Mouse (Mus musculus): ENCODE measurements around the gene Ttc23l. TPM values are rescaled to one million over a fixed set of nuclear protein-coding genes. Genes with fewer than 3 reads are reported as not detected.

Ttc23l gene
- polyA plus RNA-seq, 2 experiments: not detected

GRCm38 (mm10) chr15:10469641-10470150, 88.8 kb downstream of the Ttc23l start:
- H3K4me3 ChIP-seq (ENCODE audit: insufficient read depth in 1 of 2, low read depth in 2 of 2, low read length in 2 of 2): peak overlapping the region; percentile 72 to 84
- peak overlapping the region; percentile 87 for H3K9ac ChIP-seq (replicated peaks)
- H3K27ac ChIP-seq: peak overlapping the region; percentile 25; the same call in 1 of the 2 replicates
- ATAC-seq (ENCODE audit: insufficient read depth): peak; percentile 4; the same call in 1 of the 2 replicates
- under 1% methylated on average over 39 of the region's 40 CpGs for WGBS (ENCODE audit: insufficient replicate concordance)
- no peak for TF ChIP-seq EP300 (IDR thresholded peaks at IDR 0.05; ENCODE audit: low read depth)
- no peak for TF ChIP-seq CTCF (IDR thresholded peaks at IDR 0.05; ENCODE audit: low read depth)
- H3K9me3 ChIP-seq (ENCODE audit: control insufficient read depth, low read length): no peaks in the 10 kb centered on the region
- H3K27me3 ChIP-seq (ENCODE audit: control insufficient read depth, insufficient read depth, low read length): no peaks in the 10 kb centered on the region
- peak overlapping the region; percentile 98 for H3K4me2 ChIP-seq (ENCODE audit: low read depth)
- no peak for DNase-seq (ENCODE audit: low read depth in 3 of 3, low spot score in 3 of 3)
- H3K4me1 ChIP-seq (replicated peaks; ENCODE audit: control insufficient read depth in 2 of 2, insufficient read depth in 2 of 2, low read length in 1 of 2): peaks cover 2 to 7% of the 10 kb centered on the region in 2 experiments; a peak in 2 of 4 replicates
- H3K36me3 ChIP-seq (replicated peaks; ENCODE audit: control insufficient read depth, insufficient read depth, low read depth): no peaks in the 10 kb centered on the region

GRCm38 (mm10) chr15:10468761-10469160, 89.7 kb downstream of the Ttc23l start:
- Histone ChIP-seq H3K9me3 (ENCODE audit: control insufficient read depth, low read length) (no peaks in the 10 kb centered on the region), H3K4me1 (replicated peaks; ENCODE audit: control insufficient read depth in 2 of 2, insufficient read depth in 2 of 2, low read length in 1 of 2) (peaks cover 2 to 10% of the 10 kb centered on the region in 2 experiments; a peak in 2 of 4 replicates), H3K4me3 (ENCODE audit: insufficient read depth in 1 of 2, low read depth in 2 of 2, low read length in 2 of 2) (no peak overlapping the region), H3K27ac (no peak overlapping the region), H3K9ac (replicated peaks) (no peak overlapping the region), H3K27me3 (ENCODE audit: control insufficient read depth, insufficient read depth, low read length) (no peaks in the 10 kb centered on the region), H3K4me2 (ENCODE audit: low read depth) (peak overlapping the region; percentile 98), H3K36me3 (replicated peaks; ENCODE audit: control insufficient read depth, insufficient read depth, low read depth) (no peaks in the 10 kb centered on the region)
- 54% methylated on average over 3 of the region's 3 CpGs for WGBS (ENCODE audit: insufficient replicate concordance)
- no peak for ATAC-seq (ENCODE audit: insufficient read depth)
- no peak for TF ChIP-seq CTCF (IDR thresholded peaks at IDR 0.05; ENCODE audit: low read depth)
- no peak for TF ChIP-seq EP300 (IDR thresholded peaks at IDR 0.05; ENCODE audit: low read depth)
- no peak for DNase-seq (ENCODE audit: low read depth in 3 of 3, low spot score in 3 of 3)

- ATAC-seq (ENCODE audit: insufficient read depth): no peak
- WGBS (ENCODE audit: insufficient replicate concordance): 38% methylated on average over 3 of the region's 3 CpGs
Observed at GRCm38 (mm10) chr15:10464678-10465077, 93.8 kb downstream of the Ttc23l start.

GRCm38 (mm10) chr15:10463555-10463954, 94.9 kb downstream of the Ttc23l start:
- no peak overlapping the region for H3K4me3 ChIP-seq (ENCODE audit: insufficient read depth in 1 of 2, low read depth in 2 of 2, low read length in 2 of 2)
- H3K4me2 ChIP-seq (ENCODE audit: low read depth): no peak overlapping the region
- TF ChIP-seq CTCF (IDR thresholded peaks at IDR 0.05; ENCODE audit: low read depth): no peak
- no peak for TF ChIP-seq EP300 (IDR thresholded peaks at IDR 0.05; ENCODE audit: low read depth)
- H3K27me3 ChIP-seq (ENCODE audit: control insufficient read depth, insufficient read depth, low read length): no peaks in the 10 kb centered on the region
- 52% methylated on average over 5 of the region's 5 CpGs for WGBS (ENCODE audit: insufficient replicate concordance)
- no peak for ATAC-seq (ENCODE audit: insufficient read depth)
- H3K9ac ChIP-seq (replicated peaks): no peak overlapping the region
- H3K4me1 ChIP-seq (replicated peaks; ENCODE audit: control insufficient read depth in 2 of 2, insufficient read depth in 2 of 2, low read length in 1 of 2): peaks cover 0 to 4% of the 10 kb centered on the region in 2 experiments; a peak in 1 of 4 replicates
- H3K27ac ChIP-seq: no peak overlapping the region
- H3K36me3 ChIP-seq (replicated peaks; ENCODE audit: control insufficient read depth, insufficient read depth, low read depth): peaks cover 3% of the 10 kb centered on the region; the same call in 1 of the 2 replicates
- DNase-seq (ENCODE audit: low read depth in 3 of 3, low spot score in 3 of 3): no peak
- no peaks in the 10 kb centered on the region for H3K9me3 ChIP-seq (ENCODE audit: control insufficient read depth, low read length)

More at GRCm38 (mm10) chr15:10464678-10465077, 93.8 kb downstream of the Ttc23l start:
- peaks cover 2 to 8% of the 10 kb centered on the region in 2 experiments; a peak in 2 of 4 replicates for H3K4me1 ChIP-seq (replicated peaks; ENCODE audit: control insufficient read depth in 2 of 2, insufficient read depth in 2 of 2, low read length in 1 of 2)
- TF ChIP-seq CTCF (IDR thresholded peaks at IDR 0.05; ENCODE audit: low read depth) (no peak), EP300 (IDR thresholded peaks at IDR 0.05; ENCODE audit: low read depth) (no peak)
- no peak for DNase-seq (ENCODE audit: low read depth in 3 of 3, low spot score in 3 of 3)
- H3K9ac ChIP-seq (replicated peaks): no peak overlapping the region
- no peak overlapping the region for H3K27ac ChIP-seq
- no peak overlapping the region for H3K4me3 ChIP-seq (ENCODE audit: insufficient read depth in 1 of 2, low read depth in 2 of 2, low read length in 2 of 2)
- no peaks in the 10 kb centered on the region for H3K9me3 ChIP-seq (ENCODE audit: control insufficient read depth, low read length)
- H3K36me3 ChIP-seq (replicated peaks; ENCODE audit: control insufficient read depth, insufficient read depth, low read depth): no peaks in the 10 kb centered on the region; the same call in 1 of the 2 replicates
- no peaks in the 10 kb centered on the region for H3K27me3 ChIP-seq (ENCODE audit: control insufficient read depth, insufficient read depth, low read length)
- H3K4me2 ChIP-seq (ENCODE audit: low read depth): no peak overlapping the region

DNA sequence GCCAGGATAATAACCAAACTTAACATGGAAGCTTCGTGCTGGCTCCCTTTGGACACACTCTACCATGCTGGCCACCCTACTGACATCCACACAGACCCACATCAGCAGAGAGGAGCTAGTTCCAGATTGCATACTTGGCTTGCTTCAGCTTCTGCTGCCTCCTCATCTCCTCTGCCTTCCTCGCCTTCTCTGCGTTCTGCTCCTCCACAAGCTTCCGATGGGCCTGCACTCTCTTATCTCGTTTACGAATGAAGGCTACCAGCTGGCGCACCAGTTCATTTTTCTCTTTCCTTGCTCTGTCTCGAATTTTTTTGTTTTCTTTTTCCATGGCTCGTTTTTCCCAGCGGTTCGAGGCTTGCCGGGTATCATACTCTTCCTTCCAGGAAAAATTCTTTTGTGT, 97.5 kb downstream of the Ttc23l start:
- H3K9ac ChIP-seq (replicated peaks): no peak overlapping the region
- TF ChIP-seq EP300 (IDR thresholded peaks at IDR 0.05; ENCODE audit: low read depth) (no peak), CTCF (IDR thresholded peaks at IDR 0.05; ENCODE audit: low read depth) (no peak)
- ATAC-seq (ENCODE audit: insufficient read depth): no peak
- H3K4me1 ChIP-seq (replicated peaks; ENCODE audit: control insufficient read depth in 2 of 2, insufficient read depth in 2 of 2, low read length in 1 of 2): peaks cover 0 to 4% of the 10 kb centered on the region in 2 experiments; a peak in 1 of 4 replicates
- H3K4me2 ChIP-seq (ENCODE audit: low read depth): no peak overlapping the region
- 73% methylated on average over 12 of the region's 12 CpGs for WGBS (ENCODE audit: insufficient replicate concordance)
- no peak overlapping the region for H3K27ac ChIP-seq
- H3K9me3 ChIP-seq (ENCODE audit: control insufficient read depth, low read length): no peaks in the 10 kb centered on the region
- peaks cover 6% of the 10 kb centered on the region; the same call in 1 of the 2 replicates for H3K36me3 ChIP-seq (replicated peaks; ENCODE audit: control insufficient read depth, insufficient read depth, low read depth)
- no peaks in the 10 kb centered on the region for H3K27me3 ChIP-seq (ENCODE audit: control insufficient read depth, insufficient read depth, low read length)
- no peak overlapping the region for H3K4me3 ChIP-seq (ENCODE audit: insufficient read depth in 1 of 2, low read depth in 2 of 2, low read length in 2 of 2)
- DNase-seq (ENCODE audit: low read depth in 3 of 3, low spot score in 3 of 3): no peak

Other genes with a start within 250 kb of the Ttc23l start
- gene Gm21973, start 233.3 kb downstream of the Ttc23l start, polyA plus RNA-seq (2012; rRNA removed): not detected in 2 replicates
- gene Gm21973, start 233.3 kb downstream of the Ttc23l start, polyA plus RNA-seq (2014; fragmentation: Nextera tagmentation; extraction: Ambion mirVana): not detected in 2 replicates
- gene Agxt2, start 200.1 kb downstream of the Ttc23l start, polyA plus RNA-seq (2012; rRNA removed): 8.0 and 11.2 TPM in 2 replicates
- 7.5 and 9.4 TPM in 2 replicates for gene Agxt2, start 200.1 kb downstream of the Ttc23l start, polyA plus RNA-seq (2014; fragmentation: Nextera tagmentation; extraction: Ambion mirVana)
- gene Dnajc21, start 88.2 kb downstream of the Ttc23l start, polyA plus RNA-seq (2012; rRNA removed): 2.7 and 5.4 TPM in 2 replicates
- 4.9 and 6.5 TPM in 2 replicates for gene Dnajc21, start 88.2 kb downstream of the Ttc23l start, polyA plus RNA-seq (2014; fragmentation: Nextera tagmentation; extraction: Ambion mirVana)
- 6.2 and 14.9 TPM in 2 replicates for gene Brix1, start 72.7 kb downstream of the Ttc23l start, polyA plus RNA-seq (2012; rRNA removed)
- 71.4 and 72.3 TPM in 2 replicates for gene Brix1, start 72.7 kb downstream of the Ttc23l start, polyA plus RNA-seq (2014; fragmentation: Nextera tagmentation; extraction: Ambion mirVana)
- 11.7 and 14.6 TPM in 2 replicates for gene Rad1, start 72.7 kb downstream of the Ttc23l start, polyA plus RNA-seq (2012; rRNA removed)
- gene Rad1, start 72.7 kb downstream of the Ttc23l start, polyA plus RNA-seq (2014; fragmentation: Nextera tagmentation; extraction: Ambion mirVana): 6.0 and 6.9 TPM in 2 replicates
- 2.0 and 2.9 TPM in 2 replicates for gene Rai14, start 156.0 kb upstream of the Ttc23l start, polyA plus RNA-seq (2012; rRNA removed)
- 3.5 and 3.7 TPM in 2 replicates for gene Rai14, start 156.0 kb upstream of the Ttc23l start, polyA plus RNA-seq (2014; fragmentation: Nextera tagmentation; extraction: Ambion mirVana)